Mouse (Mus musculus) adrenal gland (tissue): ENCODE results near the gene Kctd19.

Experiments
- intact Hi-C: fragments of 180-260 bp; cut with DNase I; formaldehyde crosslinking; loops from one replicate; pipeline ENCODE4 v1.15.1; 2025

Gene Kctd19

DNA sequence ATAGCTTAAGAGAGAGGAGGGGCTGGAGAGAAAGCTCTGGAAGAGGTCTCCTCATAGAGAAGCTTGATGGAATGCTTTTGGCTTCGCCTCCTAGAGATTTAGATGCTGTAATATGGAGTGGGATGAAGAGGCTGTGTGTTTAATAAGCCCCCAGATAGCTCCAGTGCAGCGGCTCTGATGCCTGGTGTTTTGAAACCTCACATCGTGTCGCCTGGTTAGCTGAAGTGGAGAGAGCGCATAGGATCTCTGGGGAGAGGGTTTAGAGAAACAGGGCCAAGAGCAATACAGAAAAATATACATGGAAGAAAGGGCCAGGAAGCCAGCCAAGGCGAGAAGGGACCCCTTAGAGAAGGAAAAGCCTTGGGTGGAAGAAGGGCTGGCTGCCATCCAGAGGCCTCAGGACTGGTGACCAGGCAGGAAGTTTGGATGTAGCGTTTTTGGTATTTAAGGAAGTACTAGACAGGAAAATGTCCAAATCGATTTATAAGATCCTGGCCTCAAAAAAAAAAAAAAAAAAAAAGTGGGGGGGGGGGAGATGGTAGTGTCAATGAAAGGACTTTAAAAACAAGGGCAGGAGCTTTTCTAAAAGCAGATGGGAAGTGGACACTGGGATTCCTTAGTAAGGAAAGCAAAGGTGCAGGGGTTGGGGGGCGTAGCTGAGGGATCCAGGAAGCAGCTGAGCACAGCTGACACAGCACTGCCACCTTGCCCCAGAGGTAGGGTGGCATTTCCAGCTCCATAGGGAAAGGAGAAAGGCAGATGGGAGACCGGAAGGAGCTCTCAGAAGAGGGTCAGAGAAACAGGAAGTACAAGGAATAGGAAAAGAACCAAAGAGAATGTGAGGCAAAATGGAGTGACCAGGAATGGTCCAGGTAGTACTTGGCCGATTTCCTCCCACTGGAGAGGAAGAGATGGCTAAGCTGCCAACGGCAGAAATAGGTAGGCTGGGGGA, 51.3 kb downstream of the Kctd19 start:
- intact Hi-C loops = no loop called here

DNA sequence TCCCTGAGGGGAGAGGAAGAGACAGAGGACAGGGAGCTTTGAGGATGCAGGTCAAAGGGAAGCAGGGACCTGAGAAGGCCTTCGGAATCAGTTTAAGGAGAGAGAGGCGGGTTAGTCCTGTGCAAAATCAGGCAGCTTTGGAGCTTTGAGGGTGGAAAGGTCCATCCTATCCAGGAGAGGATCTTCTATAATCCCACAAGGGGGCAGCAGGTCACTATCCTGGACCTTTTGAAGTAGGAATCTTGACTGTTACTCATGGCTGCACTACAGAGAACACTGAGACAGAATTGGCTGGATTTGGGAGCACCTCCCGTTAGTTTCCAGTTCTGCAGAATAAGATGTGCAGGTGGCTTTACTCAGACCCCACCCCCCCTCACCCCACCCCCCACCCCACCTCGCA, 53.7 kb downstream of the Kctd19 start:
- intact Hi-C loops = loop anchor here (2.0 to 5.0 kb wide), 2 partner anchors 37 to 118 kb away; no protein-coding TSS in a partner anchor

DNA sequence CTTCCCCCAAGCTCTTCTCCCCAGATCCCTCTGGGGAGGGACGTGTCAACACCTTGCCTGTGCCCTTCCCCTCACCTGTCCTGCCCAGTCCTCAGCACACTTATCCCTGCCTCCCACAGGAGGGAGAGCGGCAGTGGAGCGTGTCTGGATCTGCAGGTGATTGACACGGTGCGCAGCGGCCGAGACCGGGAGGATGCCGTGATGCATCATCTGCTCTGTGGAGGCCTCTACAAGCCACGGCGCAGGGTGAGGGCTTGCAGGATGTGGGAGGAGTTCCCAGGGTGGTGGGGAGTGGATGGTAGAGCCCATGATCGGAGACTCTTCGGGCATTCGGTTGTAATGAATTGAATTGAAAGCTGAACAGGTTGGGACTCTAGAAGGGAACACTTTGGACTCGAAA, 54.1 kb downstream of the Kctd19 start:
- intact Hi-C loops = loop anchor here (2.0 to 5.0 kb wide), 2 partner anchors 38 to 118 kb away; no protein-coding TSS in a partner anchor

DNA sequence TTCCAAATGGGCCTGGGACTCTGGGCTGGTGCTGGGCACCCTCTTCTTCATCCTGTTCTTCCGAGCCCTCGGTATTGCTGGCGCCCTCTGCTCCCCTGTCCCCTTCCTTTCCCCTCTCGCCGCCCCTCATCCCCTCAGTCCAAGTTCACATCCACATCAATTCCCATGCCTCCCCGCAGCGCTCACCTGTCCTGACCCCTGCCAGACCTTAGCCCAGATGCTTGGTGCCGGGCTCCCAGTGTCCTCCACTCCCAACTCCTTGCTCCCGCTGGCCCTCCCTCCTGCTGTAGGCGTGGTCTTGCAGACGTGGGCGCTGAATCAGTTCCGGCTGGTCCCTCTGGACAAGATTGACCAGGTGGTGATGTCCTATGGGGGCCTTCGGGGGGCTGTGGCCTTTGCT, 56.6 kb downstream of the Kctd19 start:
- intact Hi-C loops = loop anchor here (5.0 kb wide), 1 partner anchor 121 kb away; no protein-coding TSS in a partner anchor

DNA sequence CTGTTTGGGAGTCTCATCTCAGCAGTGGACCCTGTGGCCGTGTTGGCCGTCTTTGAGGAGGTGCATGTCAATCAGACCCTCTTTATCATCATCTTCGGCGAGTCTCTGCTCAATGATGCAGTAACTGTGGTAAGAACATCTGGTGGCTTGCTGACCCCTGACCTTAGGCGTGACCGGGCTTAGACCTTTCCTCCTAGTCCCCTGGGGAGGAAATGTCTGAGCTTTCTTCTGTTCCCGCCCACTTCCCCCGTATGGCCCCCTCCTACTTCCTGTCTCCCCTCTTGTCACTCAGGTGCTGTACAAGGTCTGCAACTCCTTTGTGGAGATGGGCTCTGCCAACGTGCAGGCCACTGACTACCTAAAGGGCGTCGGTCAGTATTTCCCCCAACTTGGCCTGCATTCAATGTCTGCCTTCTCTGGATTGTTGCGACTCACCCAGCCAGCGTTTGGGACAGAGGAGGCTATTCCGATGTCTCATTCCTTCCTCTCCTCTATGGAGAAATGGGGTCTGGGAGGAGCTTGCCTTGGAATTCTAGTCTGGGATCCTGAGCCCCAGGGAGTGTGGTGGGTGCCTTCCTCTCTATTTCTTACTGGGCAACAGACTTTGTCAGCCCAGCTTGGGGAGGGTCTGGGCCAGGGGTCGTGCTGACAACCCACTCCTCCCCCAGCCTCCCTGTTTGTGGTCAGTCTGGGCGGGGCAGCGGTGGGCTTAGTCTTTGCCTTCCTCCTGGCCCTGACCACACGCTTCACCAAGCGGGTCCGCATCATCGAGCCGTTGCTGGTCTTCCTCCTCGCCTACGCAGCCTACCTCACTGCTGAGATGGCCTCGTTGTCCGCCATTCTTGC, 57.9 kb downstream of the Kctd19 start:
- intact Hi-C loops = loop anchor here (5.0 kb wide), 1 partner anchor 122 kb away; no protein-coding TSS in a partner anchor

DNA sequence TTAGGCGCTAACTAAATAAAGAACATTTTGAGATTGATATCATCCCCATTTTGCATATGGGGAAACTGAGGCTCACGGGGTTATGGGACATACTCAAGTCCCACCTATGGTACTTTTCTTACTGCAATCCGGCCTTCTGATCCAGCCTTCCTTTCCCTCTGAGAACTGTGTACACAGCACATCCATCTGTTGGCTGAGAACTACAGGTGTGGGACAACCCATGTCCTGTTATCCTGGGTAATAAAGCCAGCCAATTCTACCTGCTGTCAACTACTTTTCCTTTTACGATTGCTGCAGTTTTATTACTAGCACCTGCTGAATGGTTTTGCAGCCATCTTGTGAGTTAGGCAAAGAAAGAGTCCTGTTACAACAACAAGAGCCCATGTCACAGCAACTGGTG, 58.8 kb downstream of the Kctd19 start:
- intact Hi-C loops = no loop called here

DNA sequence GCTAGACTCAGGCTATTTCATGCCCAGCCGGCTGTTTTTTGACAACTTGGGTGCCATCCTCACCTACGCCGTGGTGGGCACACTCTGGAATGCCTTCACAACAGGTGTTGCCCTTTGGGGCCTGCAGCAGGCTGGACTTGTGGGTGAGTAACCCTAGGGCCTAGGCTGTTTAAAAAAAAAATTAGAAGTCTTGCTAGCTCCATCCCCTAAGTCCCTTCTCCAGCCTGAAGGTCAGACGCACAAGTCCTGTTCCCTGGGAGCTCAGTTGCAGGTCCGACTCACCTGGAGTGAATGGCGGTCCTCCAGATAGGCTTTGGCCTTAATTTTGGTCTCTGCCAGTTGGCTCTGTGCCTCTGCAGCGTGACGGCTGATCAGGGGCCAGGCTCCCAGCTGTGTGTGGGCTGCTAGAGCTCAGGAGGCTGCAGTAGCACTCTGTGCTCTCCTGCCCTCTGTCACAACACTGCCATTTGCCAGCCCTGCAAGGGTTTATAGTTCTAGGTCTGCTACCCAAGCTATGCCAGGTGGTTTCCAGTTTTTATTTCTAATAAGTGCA, 59.6 kb downstream of the Kctd19 start:
- intact Hi-C loops = no loop called here

DNA sequence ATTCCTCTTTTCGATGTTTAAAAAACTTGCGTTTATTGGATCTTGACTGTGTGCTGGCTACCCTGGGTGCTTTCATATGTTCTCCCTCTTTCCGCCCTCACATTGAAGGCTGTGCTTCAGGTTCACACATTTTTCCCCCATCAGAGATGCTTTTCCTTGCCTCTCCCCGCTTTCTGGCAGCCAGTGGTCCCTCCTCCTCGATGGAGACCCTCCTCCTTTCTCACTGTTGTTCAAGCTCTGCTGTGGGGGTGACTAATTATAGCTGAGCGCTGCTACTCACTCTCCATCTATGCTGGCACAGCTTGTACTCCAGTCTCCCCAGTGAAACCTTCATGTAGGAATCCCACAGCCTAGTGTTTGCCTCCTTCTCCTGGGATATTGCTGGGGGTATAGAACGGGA, 63.1 kb downstream of the Kctd19 start:
- intact Hi-C loops = no loop called here

DNA sequence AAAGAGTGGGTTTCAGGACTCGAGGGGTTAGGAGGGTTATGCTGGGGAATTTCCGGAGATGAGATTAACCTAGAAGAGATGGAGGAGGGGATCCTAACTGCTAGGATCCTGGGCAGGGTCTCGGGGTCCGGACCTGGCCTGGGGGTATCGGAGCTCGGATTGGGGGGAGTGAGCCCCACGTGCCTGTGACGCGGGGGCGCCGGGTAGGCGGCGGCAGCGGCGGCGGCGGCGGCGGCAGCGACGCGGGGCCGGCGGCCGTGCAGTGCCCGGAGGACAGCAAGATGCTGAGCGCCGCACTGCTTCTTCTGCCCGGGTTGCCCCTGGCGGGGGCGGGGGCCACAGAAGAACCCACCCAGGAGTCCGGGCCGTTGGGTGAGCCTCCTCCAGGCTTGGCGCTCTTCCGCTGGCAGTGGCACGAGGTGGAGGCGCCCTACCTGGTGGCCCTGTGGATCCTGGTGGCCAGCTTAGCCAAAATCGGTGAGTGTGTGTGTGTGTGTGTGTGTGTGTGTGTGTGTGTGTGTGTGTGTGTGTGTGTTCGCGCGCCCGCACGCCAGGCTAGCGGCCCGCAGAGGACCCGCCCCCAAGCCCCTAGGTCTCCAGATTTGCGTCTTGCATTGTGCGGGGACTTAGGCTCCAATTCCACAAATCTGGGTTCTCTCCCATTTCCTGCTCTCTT, 64.1 kb downstream of the Kctd19 start:
- intact Hi-C loops = no loop called here

DNA sequence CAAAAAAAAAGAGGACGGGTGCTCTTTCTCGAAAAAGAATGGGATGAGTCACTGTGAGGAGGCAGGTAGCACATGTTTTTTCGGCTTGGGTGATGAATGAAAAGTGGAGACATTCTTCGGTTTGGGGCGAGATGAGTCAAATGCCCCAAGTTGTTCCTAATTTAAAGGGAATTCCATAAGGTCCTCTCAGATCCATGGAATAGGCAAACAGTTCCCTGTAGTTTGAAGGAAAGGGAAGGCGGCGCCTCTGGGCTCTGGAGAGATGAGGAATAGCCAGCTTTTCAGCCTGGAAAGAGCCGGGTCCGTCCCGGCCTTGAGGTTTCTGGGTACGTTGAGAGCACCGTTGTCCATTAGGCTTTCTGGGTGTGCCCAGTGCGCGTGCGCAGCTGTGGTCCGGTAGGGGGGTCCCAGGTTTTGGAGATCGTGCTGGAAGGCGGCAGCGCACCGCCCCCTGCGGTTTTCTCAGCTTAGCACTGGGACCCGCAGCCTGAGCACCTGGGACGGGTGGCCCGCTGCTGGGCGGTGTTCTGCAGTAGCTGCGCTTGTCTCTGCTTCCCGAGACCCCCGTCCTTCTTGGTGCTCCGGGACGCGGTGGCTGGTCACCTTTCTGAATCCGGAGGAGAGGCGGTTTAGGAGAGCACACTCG, 64.7 kb downstream of the Kctd19 start, which contains the start of gene Slc9a5:
Slc9a5 (plus strand) TSS at position 394 of the 646 bp plus-strand sequence.
- intact Hi-C loops = no loop called here

DNA sequence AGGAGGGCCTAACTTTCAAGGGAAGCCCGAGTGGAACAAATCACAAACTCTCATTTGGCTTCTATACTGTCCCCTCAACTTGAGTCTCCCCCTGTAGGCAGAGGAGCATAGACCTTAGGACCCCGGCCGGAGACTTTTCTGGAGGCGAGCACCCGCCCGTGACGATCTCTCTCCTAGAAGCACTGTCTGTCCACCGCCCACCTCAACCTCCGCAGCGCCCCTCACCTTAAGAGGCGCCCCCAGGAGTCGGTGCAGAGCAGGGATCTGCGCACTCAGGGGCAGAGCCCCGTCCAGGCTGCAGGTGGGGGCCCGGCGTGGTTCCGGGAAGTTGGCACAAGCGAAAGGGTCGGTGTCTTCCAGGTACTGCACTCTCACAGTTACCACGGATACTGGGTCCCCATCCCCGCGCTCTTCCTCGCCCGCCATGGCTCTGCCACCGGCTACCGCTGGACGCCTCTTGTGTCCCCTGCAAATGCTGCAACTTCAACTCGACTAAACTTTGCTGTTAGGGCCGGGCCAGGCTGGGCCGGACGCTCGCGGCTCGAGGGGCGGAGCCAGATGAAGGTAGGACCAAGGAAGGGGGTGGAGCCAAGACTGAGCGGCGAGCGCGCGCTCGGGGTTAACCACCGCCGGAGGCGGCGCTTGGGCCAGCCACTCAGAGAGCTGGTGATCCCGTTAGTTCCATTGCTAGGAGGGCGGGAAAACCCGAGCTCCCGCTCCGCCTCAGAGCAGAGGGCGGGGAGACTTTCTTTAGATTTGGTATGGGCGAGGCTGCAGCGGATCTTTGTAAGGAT, 65.7 kb downstream of the Kctd19 start, which contains the start of gene Fhod1:
Fhod1 (minus strand) TSS at position 526 of the 794 bp plus-strand sequence.
- intact Hi-C loops = no loop called here

DNA sequence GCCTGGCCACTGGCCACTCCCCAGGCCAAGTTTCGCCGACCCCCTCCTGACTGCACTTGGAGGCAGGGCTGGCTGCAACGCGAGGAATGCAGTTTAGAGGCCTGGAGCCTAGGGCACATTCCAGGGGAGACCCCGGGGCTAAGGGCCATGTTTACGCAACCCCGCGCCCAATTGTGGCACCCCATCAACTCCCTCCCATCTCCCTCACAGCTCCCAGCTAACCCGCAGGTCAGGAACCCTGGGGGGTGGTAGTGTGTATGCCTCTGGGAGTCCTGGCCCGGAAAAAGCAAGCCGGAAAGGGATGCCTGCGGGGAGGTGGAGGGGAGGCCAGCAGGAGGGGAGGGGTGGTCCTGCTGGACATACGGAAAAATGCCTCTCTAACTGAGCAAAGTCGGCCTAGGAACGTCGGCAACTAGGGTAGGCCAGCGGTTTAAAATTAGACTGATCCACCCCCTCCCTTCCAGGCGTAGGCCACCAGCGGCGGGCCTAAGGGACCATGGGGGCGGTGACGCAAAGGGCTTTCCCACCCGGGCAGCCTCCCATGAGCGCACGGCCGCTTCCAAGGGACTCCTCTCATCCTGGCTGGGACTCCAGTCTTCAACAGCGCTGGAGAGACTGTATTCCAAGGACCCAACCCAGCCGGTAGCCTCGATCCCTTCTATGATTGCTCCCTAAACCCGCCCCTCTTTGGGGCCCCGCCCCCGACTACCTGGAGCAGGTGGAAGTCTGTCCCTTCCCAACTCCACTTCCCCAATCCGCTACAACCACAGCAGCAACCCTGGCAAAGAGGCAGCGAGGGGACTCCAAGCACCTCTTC, 66.5 kb downstream of the Kctd19 start:
- intact Hi-C loops = no loop called here

DNA sequence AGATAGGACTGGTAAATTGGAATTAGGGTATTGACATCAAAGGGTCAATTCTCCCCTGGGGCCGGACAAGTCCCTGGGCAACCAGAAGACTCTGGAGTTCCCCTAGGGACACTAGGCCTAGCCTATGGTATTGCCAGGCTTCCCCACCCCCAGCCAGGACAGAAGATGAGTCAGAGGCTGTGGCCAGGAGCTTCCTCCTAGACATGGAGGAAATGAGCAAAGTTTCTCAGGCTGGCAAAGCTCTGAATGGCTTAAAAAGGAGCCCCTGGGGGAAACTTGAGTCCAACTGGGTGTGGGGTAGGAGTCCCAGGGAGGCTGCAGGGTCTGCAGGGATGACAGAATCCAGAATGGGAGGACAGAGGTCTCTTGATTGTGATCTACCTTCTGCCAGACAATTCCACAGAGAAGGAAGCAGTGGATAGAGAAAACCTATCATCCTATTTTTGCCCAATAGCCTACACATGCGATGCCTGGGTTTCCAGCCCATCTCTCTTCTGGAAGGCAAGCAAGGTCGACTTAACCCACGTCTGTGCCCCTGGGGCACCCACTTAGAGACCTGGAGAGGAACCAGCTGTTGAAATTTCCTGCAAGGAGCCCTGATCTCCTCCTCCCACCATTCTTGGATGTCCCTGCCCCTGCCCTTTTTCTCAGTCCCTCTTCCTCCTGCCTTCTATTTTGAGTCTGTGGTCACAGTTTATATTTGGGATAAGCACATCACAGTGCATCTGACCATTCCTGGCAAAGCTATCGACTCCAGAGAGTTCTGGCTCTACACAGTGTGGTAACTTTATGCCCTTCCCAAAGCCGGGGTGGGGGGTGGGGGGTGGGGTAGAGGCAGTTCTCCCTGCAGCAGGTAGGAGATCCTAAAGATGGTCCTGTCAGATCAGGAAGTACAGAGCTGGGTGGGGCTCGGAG, 68.0 kb downstream of the Kctd19 start:
- intact Hi-C loops = no loop called here

DNA sequence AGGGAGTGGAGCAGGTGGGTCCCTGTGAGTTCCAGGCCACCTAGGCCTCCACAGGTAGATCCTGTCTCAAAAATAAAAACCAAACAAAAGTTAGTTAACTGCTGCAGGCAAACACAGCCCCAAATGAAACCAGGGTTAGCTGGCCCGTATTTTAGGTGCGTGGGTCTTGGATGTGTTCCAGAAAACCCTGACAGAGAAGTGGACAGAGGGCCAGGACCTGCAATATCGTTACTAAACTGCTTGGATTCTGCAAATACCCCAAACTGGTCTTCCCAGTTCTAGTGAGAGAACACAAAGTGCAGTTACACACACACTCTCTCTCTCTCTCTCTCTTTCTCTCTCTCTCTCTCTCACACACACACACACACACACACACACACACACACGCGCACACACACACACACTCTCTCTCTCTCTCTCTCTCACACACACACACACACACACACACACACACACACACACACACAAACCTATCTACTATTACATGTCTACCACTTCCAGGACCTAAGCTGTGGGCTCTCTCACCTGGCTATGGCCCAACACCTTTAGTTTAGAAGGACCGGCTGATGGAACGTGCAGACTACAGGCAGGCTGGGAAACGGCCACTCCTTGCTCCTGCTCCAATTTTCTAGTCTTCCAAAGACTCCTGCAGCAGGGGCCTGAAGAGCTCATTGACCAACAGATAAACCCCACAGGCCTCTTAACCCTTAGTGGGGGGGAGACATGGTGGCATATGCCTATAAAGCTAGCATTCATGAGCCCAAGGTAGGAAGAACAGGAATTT, 69.3 kb downstream of the Kctd19 start:
- intact Hi-C loops = no loop called here

DNA sequence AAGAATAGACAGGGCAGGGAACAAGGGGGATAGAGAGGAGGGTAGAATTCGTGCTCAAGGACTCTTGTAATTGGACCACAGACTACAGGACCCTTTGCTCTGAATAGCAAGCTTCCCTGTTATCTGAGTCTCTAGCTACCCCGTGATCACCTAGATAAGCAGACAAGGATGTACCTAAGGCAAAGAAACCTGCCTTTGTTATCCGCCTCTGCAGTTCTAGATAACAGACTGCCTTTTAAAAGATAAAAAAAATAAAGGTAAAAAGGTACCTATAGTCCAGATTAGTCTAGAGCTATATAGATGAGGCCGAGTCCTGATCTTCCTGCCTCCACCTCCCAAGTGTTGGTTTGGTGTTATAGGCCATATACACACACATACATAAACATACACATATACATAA, 70.5 kb downstream of the Kctd19 start:
- intact Hi-C loops = no loop called here

DNA sequence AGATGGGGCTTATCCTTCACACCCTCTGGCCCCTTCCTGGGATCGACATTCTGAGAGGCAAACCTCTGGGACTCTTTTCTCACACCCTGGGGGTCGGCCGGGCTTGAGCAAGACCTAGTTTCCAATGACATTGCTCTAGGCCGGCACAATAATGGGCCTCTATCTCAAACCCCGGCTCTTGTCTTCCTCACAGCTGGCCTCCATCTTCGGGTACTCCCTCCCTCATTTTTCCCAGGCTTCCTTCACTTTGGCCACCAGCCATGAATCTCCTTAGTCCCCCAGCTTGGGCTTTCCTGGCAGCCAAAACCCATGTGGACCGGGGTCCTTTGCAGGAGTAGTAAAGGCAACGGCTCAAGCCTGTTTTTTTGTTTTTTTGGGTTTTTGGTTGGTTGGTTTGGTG, 71.9 kb downstream of the Kctd19 start:
- intact Hi-C loops = no loop called here
